Mouse (Mus musculus) embryo, embryonic 11 days (tissue): ENCODE data around the gene Npc1l1.
"Not testable (repeated sequence)": the region's sequence is repeated elsewhere in the genome, so short reads cannot be mapped to it uniquely, and the experiment has no call there.

Experiments used
- DNase-seq: peaks from one replicate; pipeline ENCODE4 v3.0.0-alpha.2; 2015

Gene Npc1l1

DNA sequence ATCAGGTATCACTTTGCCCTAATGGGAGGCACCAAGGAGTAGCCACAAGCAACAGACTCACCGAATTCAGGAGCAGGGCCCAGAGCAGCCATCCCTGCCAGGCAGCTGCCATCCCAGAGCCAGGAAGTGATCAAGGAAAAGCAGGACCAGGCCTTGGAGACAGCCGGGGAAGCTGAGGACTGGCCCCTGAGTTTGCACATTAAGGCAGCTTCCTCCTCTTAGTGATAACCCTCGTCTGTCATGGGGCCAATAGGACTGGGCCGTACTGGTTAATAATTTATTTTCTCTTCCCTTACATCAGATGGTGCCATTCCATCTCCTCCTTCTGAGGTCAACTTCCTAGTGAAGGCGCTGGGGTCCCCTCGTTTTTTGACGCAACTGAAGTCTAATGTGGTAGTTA is at the start of gene Npc1l1:
Gene Npc1l1 (minus strand): TSS at position 132 of the 400 bp plus-strand sequence.
- DNase-seq, result no peak

- no peak for DNase-seq
Observed at GRCm38 (mm10) chr11:6276466-6276865, 46.5 kb upstream of the Npc1l1 start.

- no peak for DNase-seq
Observed at GRCm38 (mm10) chr11:6275094-6275484, 45.1 kb upstream of the Npc1l1 start.

DNA sequence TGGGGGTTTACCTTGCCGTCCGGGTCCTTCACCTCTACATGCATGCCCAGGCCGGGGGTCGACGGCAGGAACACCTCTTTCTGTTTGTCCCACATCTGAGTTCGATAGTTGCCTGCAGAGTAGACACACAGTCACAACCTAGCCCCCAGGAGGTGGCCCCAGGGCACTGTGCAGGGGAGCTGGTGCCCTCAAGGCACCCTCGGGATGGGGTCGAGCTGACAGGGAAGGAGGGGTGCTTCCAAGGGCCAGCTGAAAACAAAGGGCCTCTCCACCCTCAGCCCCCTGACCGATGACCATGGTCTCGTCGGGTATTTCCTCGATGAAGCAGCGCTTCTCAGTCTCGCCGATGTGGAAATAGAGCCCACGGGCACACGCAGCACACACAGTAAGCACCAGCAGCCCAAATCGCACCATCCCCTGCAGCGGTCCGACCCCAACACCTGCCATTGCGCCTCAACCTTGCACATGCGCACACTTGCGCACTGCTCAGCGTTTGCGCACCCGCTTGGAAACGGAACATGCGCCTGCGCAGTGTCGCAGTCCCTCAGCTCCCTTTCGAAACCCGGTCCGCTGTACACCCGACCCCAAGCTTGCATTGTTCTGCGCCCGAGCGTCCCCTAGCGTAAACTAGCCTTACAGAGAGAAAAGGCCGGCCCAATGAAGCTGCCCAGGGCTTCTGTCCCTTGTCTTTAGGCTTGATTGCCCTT is 44.6 kb upstream of the Npc1l1 start, which contains the start of gene Tmed4:
Gene Tmed4 (minus strand): TSS at position 484 of the 707 bp plus-strand sequence.
- DNase-seq, result peak; percentile 99

DNA sequence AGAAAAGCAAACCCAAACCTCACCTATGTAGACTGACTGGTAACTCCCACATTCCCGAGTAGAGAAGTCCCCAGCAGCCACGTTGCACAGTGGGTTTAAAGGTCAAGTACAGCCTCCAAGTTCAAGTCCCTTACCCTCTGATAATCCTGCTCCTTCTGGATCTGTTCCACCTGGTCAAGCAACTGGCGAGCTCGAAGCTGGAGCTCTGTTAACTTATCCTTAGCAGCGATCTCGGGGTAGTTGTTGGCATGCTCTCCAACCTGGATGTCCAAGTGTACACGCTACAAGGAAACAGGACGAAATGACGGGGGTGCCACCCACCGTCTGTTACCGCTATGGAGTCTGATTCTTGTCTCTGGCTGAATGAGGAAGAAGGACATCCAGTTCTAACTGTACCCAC is 43.7 kb upstream of the Npc1l1 start:
- DNase-seq, result no peak

GRCm38 (mm10) chr11:6267320-6268254 is 37.6 kb upstream of the Npc1l1 start, which contains the start of gene Ddx56:
Ddx56 (minus strand) TSS chr11:6267772.
- peak; percentile 96 for DNase-seq

DNA sequence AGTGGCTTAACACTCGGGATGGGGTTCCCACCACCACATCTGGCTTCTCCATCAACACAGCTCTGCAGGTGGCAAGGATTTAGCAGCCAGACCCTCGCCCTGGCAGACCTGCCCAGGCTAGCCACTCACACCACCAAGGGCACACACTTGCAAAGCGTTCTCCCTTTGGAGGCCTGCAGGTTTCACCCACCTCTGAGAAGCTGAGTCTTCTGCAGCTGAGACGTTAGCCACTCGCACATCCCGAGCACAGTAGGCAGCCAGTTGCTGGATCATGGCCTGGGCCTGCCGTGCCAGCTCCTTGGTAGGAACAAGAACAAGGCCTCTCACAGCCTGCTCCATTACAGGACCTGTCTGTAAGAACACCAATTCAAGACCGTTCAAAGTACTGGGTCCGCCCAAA is 36.7 kb upstream of the Npc1l1 start:
- DNase-seq, result no peak

DNA sequence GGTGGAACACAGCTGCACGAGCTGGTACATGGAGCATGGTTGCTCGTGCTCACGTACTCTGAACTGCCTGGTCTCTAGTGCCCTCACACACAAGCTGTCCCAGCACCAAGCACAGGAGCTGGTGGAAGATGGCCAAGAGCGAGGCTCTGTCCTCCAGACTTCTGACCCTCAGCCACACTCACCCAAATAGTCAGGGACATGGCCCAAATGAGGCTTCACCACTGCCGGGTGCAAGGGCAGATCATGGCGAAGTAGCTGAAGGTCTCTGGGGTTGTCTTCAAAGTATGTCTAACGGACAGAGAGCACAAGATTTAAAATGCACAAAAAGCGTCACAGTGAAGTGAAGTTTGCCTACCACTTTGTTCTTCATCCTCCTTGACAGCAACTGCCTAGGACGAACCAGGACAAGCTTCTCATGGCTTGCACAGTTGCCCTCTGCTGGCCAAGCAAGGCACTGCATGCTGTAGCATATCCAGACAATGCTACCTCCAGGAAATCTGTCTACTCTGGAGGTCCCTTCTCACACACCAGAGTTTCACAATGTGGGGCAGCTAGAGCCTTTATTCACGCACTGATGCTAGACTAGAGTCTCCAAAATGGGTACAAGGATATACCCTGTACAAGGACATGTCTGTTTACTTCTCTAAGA is 31.6 kb upstream of the Npc1l1 start:
- peak; percentile 87 for DNase-seq

- DNase-seq, result no peak
Observed at GRCm38 (mm10) chr11:6259413-6259812, 29.5 kb upstream of the Npc1l1 start.

- DNase-seq, result no peak
Observed at GRCm38 (mm10) chr11:6256490-6257072, 26.6 kb upstream of the Npc1l1 start.

DNA sequence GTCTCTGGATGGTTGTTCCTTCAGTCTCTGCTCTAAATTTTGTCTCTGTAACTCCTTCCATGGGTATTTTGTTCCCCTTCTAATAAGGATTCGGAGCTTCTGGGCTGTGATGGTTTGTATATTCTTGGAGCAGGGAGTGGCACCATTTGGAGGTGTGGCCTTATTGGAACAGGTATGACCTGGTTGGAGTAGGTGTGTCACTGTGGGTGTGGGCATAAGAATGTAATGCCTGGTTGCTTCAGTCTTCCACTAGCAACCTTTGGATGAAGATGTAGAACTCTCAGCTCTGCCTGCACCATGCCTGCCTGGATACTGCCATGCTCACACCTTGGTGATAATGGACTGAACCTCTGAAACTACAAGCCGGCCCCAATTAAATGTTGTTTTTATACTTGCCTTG is 24.7 kb upstream of the Npc1l1 start:
- DNase-seq, result not testable (repeated sequence)

- no peak for DNase-seq
Observed at GRCm38 (mm10) chr11:6252824-6253223, 22.9 kb upstream of the Npc1l1 start.

DNA sequence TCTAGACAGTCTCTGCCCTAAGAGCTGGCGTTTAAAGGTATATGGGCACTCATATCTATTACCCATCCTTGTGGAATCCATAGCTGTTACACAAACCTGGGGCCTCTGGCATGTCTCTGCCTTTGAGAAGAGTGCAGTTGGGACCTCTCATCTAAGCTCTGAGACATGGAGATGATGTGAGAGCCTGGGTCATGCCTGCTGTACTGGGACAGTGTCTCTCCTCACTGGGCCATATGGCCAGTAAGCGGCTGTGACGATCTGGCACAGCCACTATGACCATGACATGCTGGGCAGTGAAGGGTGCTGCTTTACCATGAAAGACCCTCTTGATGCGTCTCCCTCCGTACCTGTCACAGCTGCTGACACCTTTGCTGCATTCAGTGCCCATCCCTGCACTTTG is 22.3 kb upstream of the Npc1l1 start:
- DNase-seq, result no peak

DNA sequence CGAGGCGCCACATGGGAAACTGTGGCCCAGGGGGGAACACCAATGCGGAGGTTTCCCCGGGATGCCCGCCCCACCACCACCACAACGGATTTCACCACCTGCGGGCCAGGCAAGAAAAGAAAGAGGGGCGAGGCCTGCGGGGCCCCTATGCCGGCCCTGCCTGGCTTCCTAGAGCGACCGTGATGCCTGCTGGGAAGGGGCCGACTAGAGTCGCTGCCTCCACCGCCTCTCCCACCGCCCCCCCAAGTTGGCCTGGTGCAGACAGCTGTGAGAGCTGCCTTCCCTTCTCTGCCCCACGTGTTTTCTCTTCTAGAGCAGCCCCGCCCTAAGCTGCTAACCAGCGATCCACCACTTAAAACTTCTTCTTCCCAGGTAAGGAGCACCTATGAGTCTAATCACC is 14.8 kb upstream of the Npc1l1 start:
- DNase-seq, result no peak

DNA sequence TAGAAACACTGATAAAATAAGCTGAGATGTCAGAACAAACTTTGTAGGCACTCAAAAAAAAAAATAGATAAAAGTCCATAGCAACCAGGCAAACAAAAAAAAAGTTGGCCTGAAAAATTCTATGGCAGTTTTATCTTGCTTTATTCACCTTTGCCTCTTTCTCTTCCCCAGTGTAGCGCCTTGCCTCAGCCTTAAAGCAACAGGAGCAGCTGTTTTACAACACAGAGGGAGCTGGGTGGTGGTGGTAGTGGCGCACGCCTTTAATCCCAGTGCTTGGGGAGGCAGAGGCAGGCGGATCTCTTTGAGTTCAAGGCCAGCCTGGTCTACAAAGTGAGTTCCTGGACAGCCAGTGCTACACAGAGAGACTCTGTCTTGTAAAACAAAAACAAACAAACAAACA is 3.1 kb upstream of the Npc1l1 start:
- no peak for DNase-seq

GRCm38 (mm10) chr11:6224541-6225229 is 5.3 kb downstream of the Npc1l1 start:
- DNase-seq, result no peak

DNA sequence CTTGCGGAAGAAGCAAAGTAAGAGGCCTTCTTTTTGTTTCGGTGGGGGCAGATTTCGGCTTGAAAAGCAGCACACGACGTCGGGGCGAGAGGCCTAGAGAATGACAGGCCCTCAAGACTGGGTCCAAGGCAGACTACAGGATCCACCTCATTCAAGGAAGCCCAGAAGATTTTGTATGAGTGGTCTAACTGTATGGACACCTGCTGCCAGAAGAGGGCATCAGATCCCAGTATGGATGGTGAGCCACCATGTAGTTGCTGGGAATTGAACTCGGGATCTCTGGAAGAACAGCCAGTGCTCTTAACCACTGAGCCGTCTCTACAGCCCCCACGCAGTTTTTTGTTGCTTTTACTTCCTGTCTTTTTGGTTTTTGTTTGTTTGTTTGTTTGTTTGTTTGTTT is 7.8 kb downstream of the Npc1l1 start:
- DNase-seq, result no peak

- DNase-seq, result no peak
Observed at GRCm38 (mm10) chr11:6219967-6220366, 10.0 kb downstream of the Npc1l1 start.

- DNase-seq, result no peak
Observed at GRCm38 (mm10) chr11:6218189-6218896, 11.6 kb downstream of the Npc1l1 start.

DNA sequence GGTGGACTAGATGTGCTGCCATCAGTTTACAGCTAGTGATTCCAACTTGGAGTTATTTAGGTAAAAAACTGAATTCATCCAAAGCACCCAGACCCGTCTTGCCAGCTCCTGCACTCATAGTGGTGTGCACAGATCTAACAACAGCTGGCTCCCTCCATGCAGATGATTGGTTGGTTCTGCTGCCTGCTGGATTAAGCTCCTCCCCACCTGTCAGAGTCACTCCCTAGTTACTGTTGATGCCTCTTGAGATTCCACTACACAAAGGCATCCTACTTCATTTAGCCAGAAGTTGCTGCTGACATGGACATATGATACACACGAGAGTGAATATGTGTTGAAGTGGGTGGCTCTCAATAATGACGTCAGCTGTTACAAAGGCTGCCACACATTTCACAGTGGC is 13.1 kb downstream of the Npc1l1 start:
- DNase-seq, result no peak

DNA sequence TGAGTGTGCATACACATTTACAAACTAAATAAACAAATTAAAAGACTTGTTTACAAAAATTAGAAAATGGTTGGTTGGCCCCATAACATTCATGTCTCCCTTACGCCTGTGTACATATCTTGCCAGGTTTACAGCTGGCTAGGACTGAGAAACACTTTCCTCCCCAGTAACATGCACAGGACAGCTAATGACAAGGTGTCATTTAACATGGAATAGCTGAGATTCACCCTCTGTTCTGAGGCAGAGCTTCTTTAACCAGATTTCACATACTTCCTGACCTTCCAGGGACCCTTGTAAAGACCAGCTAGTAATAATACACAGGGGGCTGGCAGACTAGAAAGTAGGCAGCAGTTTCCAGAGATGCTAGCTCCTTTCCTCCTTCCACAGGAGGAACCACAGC is 21.8 kb downstream of the Npc1l1 start:
- DNase-seq, result no peak

- DNase-seq, result no peak
Observed at GRCm38 (mm10) chr11:6207090-6207489, 22.9 kb downstream of the Npc1l1 start.
